Mouse (Mus musculus): ENCODE measurements at regions not wholly inside any gene's neighbourhood (a gene's known extent, or its start where the extent isn't known, plus 50 kb on each side); places are given as distances from the start of the nearest gene placed in this dataset.

DNA sequence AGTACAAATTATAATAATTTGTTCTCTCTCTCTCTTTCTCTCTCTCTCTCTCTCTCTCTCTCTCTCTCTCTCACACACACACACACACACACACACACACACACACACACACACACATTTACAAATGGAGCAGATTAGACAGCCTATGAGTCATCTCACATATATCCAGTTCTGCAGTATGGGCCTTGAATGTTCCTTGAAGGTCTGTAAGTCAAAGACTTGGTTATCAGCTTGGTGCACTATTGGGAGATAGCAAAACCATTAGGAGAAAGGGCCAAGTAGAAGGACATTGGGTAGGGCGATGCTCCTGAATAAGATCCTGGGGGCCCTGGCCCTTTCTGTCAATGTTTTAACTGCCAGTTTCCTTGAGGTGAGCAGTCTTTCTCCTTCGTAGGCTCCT, 145.1 kb upstream of the Trib2 start:
- no peak for DNase-seq

DNA sequence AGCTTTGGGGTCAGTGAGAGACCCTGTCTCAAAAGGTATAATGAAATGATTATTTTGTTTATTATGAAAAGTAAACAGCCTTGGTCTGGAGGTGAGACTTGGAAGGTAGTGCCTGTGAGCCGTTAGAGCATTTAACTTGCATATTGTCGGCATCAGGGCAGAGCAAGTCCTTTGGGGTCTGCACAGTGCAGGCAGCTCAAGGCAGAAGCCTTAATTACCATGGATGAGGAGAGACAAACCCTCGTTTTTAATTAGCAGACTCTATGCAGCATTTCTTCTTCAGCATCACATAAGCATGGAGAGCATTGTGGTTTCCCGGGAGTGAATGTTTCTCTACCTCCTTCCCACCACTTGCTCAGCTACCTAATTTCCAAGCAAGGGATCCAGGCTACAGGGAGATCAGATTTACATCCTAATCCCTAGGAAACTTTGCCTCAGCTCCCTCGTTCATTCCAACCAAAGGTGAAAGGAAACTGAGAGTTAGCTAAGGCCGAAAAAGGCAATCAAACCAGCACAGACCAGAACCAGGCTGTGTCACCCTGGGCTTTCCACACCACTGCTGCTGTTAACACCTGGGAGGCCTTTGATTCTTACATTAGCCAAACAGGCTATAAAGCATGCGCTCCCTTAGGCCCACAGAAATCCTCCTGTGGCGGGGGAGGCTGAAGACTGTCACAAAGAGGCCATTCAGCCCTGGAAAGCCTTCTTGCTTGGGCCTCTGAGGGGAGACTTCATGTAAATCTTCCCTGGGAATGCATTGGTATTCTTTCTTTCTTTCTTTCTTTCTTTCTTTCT, 120.9 kb upstream of the Trib2 start:
- DNase-seq = no peak

DNA sequence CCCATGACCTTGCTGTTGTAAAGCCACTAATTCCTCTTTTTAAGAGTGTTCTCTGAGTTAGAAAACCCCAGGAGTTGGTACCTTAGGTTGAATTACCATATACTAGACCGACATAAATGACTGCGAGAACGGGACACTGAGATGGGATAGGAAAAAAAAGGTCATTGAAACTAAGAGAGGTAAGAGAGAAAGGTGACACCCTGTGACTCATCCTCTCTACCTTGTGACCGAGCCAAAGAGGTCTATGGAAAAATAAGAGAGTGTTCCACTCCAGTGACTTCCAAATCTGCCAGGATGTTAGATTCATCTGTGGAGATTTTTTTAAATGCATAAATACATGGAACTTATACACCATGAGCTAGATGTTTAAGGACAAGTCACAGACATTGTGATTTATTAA, 115.3 kb upstream of the Trib2 start:
- no peak for DNase-seq

DNA sequence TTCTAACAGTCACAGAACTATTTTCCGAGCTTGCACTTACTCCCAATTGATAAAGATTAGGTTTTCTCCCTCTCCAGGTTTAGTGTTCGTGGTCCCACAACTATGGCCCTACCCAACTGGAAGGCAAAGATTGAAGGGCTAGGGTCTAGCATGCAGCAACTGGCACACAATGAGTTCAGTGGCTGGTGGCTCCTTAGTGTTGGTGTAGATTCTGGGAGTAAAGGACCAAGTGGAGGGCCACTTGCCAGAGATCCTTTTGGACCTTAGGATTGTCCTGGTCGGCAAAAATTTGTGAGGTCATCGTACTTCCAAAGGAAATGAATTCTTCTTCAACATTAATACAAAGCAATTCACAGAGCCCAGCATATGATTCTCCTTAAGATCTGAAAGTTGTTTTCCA, 114.8 kb upstream of the Trib2 start:
- no peak for DNase-seq

DNA sequence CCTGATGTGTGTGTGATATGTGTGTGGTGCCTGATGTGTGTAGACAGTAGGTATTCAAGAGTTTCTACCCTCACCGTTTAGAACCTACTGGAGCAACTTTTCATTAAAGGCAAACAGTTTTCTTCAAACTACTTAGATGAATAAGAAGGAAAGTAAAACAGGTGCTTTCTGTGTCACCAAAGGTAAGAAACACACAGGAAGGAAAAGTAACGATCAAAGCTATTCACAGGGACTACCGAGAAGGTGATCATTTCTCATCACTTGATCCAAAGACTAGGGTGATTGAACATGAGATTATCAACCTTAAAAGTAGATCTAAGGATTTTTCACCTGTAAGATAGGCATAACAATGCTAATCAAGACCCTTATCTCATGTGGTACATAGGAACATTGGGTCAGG, 113.4 kb upstream of the Trib2 start:
- no peak for DNase-seq

DNA sequence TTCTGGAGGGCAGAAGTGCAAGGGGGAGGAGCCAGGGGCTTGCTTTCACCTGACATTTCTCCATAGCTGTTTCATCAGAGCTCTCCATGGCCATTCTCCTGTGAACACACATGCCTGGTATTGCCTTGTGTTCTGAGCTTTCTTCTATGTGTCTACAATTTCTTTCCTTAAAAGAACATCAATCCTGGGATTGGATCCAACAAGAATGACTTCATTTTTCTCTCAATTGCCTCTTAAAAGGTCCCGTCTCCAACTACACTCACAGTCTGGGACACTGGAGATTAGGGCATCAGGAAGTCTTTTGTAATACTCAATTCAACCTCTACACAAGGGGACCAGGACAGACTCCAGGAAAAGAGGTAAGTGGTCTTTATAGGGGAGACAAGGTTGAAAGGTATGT, 112.8 kb upstream of the Trib2 start:
- no peak for DNase-seq

DNA sequence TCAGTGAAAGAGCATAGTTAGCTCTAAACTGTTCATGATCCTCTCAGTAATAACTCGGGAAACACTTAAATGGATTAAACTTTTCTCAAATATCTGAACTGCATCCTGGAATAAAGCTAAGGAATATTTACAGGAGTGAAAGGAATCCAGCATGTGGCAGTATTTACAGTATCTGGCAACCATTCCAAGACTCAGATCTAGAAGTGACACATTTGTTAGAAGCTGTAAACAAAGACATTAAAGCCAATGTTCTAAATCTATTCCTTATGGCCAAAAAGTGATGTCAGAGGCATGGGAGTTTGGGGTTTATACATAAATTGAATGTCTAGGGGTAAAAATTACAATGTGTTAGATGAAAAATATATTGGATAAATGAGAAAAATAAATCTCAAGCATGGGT, 101.6 kb upstream of the Trib2 start:
- no peak for DNase-seq

DNA sequence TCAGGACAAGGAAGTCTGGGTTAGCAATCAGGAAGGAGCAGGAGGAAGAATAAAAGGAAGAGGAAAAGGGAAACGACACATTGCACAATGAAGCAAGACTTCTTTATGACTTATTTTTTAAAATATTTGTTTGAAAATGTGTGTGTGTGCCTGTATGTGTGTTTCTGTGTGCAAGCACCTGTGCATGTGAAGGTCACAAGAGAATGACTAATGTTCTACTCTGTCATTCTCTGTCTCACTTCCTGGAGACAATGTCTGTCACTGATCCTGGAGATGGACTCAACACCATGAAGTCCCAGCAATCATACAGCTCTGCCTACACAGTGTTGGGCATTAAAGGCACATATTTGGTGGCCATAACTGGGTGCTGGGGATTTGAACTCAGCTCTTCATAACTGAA, 96.2 kb upstream of the Trib2 start:
- DNase-seq = no peak

DNA sequence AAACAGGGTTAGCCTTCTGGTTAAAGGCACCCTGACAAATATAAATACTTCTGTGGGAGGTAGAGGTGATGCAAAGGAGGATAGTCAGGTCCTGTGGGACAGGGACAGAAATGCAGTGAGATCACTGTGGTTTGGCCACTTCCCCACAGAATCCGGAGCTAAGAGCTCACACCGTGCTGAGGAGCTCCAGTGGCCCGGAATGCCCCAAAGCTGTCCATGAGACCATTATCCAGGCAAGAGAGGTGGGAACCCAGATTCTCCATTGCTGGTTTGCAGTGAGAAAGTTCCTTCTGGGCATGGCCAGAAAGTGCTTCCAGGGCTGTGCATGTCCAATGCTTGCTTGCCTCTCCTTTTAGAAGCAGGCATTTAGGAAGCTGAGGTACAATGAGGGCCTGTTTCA, 95.8 kb upstream of the Trib2 start:
- no peak for DNase-seq

DNA sequence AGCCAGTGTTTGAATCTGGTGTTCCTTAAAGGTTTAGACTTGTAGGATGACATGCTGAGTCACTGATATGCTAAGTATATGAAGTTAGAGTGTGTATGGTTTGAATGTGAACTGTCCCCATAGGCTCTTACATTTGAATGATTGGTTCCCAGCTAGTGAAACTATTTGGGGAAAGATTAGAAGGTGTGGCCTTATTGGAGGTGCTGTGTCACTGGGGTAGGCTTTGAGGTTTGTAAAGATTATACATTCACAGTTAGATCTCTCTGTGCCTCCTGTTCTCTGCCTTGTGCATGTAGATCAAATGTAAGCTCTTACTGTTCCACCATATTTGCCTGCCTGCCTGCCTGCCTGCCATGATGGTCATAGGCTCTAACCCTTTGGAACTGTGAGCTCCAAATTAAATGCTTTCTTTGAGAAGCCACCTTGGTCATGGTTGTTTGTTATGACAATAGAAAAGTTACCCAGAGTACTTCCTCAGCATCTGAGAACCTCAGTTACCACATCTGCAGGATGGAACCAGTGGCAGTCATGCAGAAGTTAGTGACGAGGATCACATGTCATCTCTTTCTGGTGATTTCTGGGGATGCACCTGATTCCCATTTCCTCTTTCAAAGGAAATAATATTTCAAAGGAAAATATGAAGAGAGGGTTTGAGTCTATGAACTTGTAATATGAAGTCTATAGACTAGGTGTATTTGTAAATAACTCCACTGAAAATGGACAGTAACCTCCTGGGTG, 94.7 kb upstream of the Trib2 start:
- no peak for DNase-seq

DNA sequence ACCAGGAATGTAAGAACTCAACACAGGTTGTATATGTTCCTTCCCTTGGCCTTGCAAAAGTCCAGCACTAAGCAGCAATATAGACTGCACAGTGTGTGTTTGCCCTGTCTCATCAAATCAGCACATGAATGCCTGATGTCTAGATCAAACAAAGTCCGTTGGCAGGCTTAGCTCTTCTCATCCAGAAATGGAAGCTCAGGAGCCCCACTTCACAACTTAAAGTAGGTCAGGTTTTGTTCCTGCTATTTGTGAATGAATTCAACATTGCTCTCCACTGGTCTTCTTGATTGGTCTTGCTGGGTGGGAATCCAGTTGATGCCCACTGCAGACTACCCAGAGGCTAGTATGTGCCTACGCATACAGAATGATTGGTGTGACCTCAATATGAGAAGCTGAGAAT, 80.8 kb upstream of the Trib2 start:
- DNase-seq = no peak

DNA sequence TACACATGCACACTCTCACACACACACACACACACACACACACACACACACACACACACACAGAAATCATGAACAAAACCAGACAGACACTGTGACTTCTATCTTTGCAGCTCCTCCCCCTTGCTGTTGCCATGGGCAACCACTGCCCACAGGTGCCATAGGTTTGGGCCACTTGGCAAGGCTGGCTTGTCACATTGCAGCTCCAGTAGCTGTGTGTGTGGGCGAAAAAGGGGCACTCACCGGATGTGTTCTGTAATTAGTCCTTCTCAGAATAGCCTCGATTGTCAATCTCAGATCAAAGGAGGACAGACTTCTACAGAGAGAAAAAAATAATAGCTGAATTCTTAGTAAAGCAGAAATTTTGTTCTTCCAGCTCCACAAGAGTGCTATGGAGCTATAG, 79.8 kb upstream of the Trib2 start:
- no peak for DNase-seq

DNA sequence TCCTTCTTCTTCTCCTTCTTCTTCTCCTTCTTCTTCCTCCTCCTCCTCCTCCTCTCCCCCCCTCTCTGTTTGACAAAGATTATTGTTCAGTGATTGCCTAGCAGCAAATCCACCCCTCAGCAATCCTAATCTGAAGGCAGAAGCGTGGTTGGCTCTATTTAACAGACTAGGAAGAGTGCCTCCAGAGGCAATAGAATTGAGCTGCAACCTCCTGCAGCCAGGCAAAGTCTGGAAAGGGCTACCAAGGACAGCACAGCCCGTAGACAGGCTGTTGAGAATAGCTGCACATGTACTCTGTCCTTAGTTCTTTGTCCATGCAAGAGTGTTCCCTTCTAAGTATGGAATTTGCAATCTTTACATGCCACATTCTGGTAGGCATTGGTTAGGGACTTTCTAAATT, 78.5 kb upstream of the Trib2 start:
- no peak for DNase-seq

DNA sequence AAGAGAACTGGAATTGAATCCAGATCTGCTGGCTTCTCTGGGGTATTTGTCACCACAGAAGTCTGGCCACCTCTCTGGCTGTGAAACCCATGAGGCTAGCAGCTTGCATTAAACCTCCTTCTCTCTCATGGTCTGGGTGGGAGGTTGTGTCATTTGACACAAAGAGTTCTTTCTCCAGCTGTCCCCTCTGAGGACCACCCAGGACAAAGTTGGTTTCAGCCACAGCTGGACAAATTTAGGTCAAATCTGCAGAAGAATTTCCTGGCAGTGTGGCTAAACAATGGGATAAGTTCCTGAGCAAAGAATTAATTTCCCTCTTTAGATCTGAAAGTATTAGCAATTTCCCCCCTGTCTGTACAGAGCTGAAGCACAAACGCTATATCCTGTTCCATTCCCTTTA, 73.9 kb upstream of the Trib2 start:
- no peak for DNase-seq

DNA sequence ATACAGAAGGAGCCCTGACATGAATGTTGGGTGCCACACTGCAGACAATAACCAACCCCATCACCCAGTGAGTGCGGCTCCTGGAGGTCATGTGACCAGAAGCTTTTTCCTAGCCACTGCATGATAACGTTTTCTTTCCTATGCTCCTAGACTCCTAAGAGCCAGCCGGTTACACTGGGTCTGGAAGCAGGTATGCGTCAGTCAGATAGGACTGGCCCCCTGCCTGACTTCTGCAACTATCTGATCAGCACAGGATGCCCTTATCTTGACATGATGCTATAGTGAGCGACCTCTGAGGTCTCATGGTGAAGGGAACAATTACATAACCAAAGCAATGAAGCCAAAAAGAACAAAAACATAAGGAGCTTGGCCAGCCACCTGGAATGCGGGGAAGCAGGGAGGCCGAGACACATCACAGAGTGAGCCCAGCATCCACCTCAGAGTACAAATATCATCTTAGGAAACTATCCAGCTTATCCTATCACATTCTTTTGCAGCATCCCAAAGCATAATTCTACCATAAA, 63.2 kb upstream of the Trib2 start:
- no peak for DNase-seq
